Mouse (Mus musculus): Measurements from ENCODE around the gene Sipa1l3.

DNA sequence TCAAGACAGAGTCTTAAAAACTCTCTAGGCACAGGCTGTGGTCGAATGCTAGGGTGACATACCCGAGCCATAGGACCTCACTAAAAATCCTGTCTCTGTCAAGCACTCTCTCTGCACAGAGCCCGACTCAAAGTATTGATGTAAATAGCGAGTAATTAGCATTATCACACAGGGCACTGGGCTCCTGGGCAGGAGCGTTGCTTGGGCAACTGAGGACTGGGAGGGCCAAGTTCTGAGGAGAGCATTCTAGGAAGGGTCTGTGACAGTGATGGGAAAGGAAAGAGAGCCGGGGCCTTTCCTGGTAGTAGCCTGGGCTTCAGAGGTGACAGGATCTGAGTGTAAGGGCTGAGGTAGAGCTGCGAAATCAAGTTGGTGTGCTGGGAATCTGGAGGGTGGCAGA lies 212.3 kb downstream of the Sipa1l3 start:
- TF ChIP-seq CTCF (IDR thresholded peaks at IDR 0.05; ENCODE audit: borderline replicate concordance, insufficient read depth, low read depth, low read length) (no peak), POLR2A (IDR thresholded peaks at IDR 0.05; ENCODE audit: borderline replicate concordance, insufficient read depth, low read length) (no peak)
